ENCODE assay signal across 19 mouse cellular contexts in genomic region chr14:14066241-14066640, GRCm38 (mm10). TPM values are rescaled to one million over a fixed set of nuclear protein-coding genes. Genes with fewer than 3 reads are reported as not detected.
DNase-seq lines count a peak whose midpoint lies in the region; ATAC-seq lines count a peak whose summit lies in the region.
"Had no signal": no experiment of that assay in that cellular context is flagged by ENCODE, and none has a peak within 500 bp of the region (broad histone marks: within the 10 kb centered on the region; RNA-seq: fewer than 3 reads in every experiment).

No protein-coding gene starts in this region.

- no peak for DNase-seq in forebrain, embryonic 10.5 days (ENCODE audit: extremely low spot score, low spot score)
- no peak for DNase-seq in lung, postnatal 10 days
- DNase-seq in induced T-regulatory cell, adult 2 months (ENCODE audit: low read depth), result peak; percentile 27
- peak; percentile 15 for DNase-seq in splenic B cell, adult 2 months (ENCODE audit: low read depth, low spot score)
- DNase-seq in thymus, postnatal 4 days, result no peak
- DNase-seq in embryo, embryonic 9.5 days (ENCODE audit: extremely low spot score), result no peak
- DNase-seq: adrenal gland, postnatal 14 days; cerebellum, postnatal 10 days; kidney, postnatal 10 days; lung, postnatal 36 days; retina, postnatal 1 day; thymus, postnatal 14 days had no signal

- no peak for ATAC-seq in forebrain, embryonic 16.5 days
- no peak for ATAC-seq in lung, embryonic 15.5 days (ENCODE audit: borderline replicate concordance, extremely low read depth, low FRiP score, low TSS enrichment)

- peaks cover 3% of the 10 kb centered on the region for H3K36me3 ChIP-seq in forebrain, embryonic 10.5 days (replicated peaks)
- H3K36me3 ChIP-seq in forebrain, embryonic 16.5 days (ENCODE audit: control insufficient read depth, insufficient read depth), result no peaks in the 10 kb centered on the region
- no peaks in the 10 kb centered on the region for H3K36me3 ChIP-seq in lung, embryonic 15.5 days
- 0 out of 2 replicates have a peak, but pooled peaks cover 3% of the 10 kb centered on the region for H3K36me3 ChIP-seq in splenic B cell, adult 2 months (ENCODE audit: control insufficient read depth, insufficient read depth, low read length, poor library complexity, severe bottlenecking)
- H3K36me3 ChIP-seq: heart, embryonic 13.5 days; hindbrain, embryonic 13.5 days; limb, embryonic 10.5 days had no signal

- peak overlapping the region; percentile 86 for H3K27ac ChIP-seq in forebrain, embryonic 10.5 days
- H3K27ac ChIP-seq in forebrain, embryonic 16.5 days (ENCODE audit: low read length), result no peak overlapping the region
- H3K27ac ChIP-seq in lung, embryonic 15.5 days, result 0 out of 2 replicates have a peak overlapping the region, but pooled peaks have one; percentile 5
- H3K27ac ChIP-seq: heart, embryonic 13.5 days; hindbrain, embryonic 13.5 days; limb, embryonic 10.5 days; liver, embryonic 14.5 days had no signal

- WGBS in forebrain, embryonic 10.5 days, result 74% methylated on average over 6 of the region's 6 CpGs
- 42% methylated on average over 6 of the region's 6 CpGs for WGBS in forebrain, embryonic 16.5 days
- 71% methylated on average over 6 of the region's 6 CpGs for WGBS in lung, embryonic 15.5 days

- H3K4me2 ChIP-seq in forebrain, embryonic 16.5 days (ENCODE audit: low read length), result no peak overlapping the region
- no peak overlapping the region for H3K4me2 ChIP-seq in lung, embryonic 15.5 days
- H3K4me2 ChIP-seq: heart, embryonic 13.5 days; hindbrain, embryonic 13.5 days; midbrain, embryonic 11.5 days had no signal

- no peak overlapping the region for H3K4me3 ChIP-seq in forebrain, embryonic 10.5 days
- no peak overlapping the region for H3K4me3 ChIP-seq in forebrain, embryonic 16.5 days (replicated peaks; ENCODE audit: low read length)
- H3K4me3 ChIP-seq in lung, embryonic 15.5 days, result no peak overlapping the region
- H3K4me3 ChIP-seq: heart, embryonic 13.5 days; hindbrain, embryonic 13.5 days; limb, embryonic 10.5 days had no signal

- no peaks in the 10 kb centered on the region for H3K9me3 ChIP-seq in forebrain, embryonic 10.5 days
- H3K9me3 ChIP-seq in forebrain, embryonic 16.5 days (ENCODE audit: control insufficient read depth, low read length), result no peaks in the 10 kb centered on the region
- no peaks in the 10 kb centered on the region for H3K9me3 ChIP-seq in lung, embryonic 15.5 days
- H3K9me3 ChIP-seq: heart, embryonic 13.5 days; hindbrain, embryonic 13.5 days; limb, embryonic 10.5 days had no signal

- H3K4me1 ChIP-seq in forebrain, embryonic 10.5 days, result peaks cover 90% of the 10 kb centered on the region
- peaks cover 34% of the 10 kb centered on the region for H3K4me1 ChIP-seq in forebrain, embryonic 16.5 days (replicated peaks; ENCODE audit: control insufficient read depth, insufficient read depth, low read length)
- H3K4me1 ChIP-seq in lung, embryonic 15.5 days, result peaks cover 52% of the 10 kb centered on the region

- H3K9ac ChIP-seq in forebrain, embryonic 16.5 days (replicated peaks; ENCODE audit: low read depth, low read length), result no peak overlapping the region
- no peak overlapping the region for H3K9ac ChIP-seq in lung, embryonic 15.5 days
- H3K9ac ChIP-seq: heart, embryonic 13.5 days; hindbrain, embryonic 13.5 days; liver, embryonic 14.5 days had no signal

- H3K27me3 ChIP-seq in forebrain, embryonic 10.5 days (ENCODE audit: poor library complexity, severe bottlenecking), result no peaks in the 10 kb centered on the region
- H3K27me3 ChIP-seq in forebrain, embryonic 16.5 days (replicated peaks; ENCODE audit: control insufficient read depth, insufficient read depth, low read length), result no peaks in the 10 kb centered on the region
- no peaks in the 10 kb centered on the region for H3K27me3 ChIP-seq in lung, embryonic 15.5 days
- H3K27me3 ChIP-seq in splenic B cell, adult 2 months (ENCODE audit: control insufficient read depth, insufficient read depth, low read length, poor library complexity, severe bottlenecking), result no peaks in the 10 kb centered on the region
- H3K27me3 ChIP-seq: heart, embryonic 13.5 days; hindbrain, embryonic 13.5 days had no signal

RNA-seq across cellular contexts. Expression of gene Psmd6, which starts 54.5 kb away (rescaled TPM):
- 294 and 295 TPM in 2 replicates for polyA plus RNA-seq in forebrain, embryonic 10.5 days (2016; fragmentation: Nextera tagmentation; extraction: Ambion mirVana)
- polyA plus RNA-seq in forebrain, embryonic 16.5 days (2015; fragmentation: Nextera tagmentation; extraction: Ambion mirVana), result 275 and 281 TPM in 2 replicates
- polyA plus RNA-seq in lung, embryonic 15.5 days (2015; fragmentation: Nextera tagmentation; extraction: Ambion mirVana), result 239 and 243 TPM in 2 replicates

Comparison
In these comparisons a context has a peak if more than half of its experiments do, and no peak if none do; other contexts are left out.
1. DNase-seq: peak in induced T-regulatory cell, adult 2 months (single experiment) and splenic B cell, adult 2 months (single experiment); none in forebrain, embryonic 10.5 days (single experiment), lung, postnatal 10 days (single experiment), thymus, postnatal 4 days (single experiment) and embryo, embryonic 9.5 days (single experiment).